Mouse (Mus musculus) liver, adult 2 months (tissue): Measurements from ENCODE around the gene Rrp12.

Experiments used
- CTCF ChIP-seq: fragments of 200-500 bp; IDR thresholded peaks from 2 replicates; pipeline ENCODE4 v1.5.1; 2011; ENCODE audit warnings: low read depth, low read length, control low read depth
- POLR2A ChIP-seq: fragments of 200-500 bp; IDR thresholded peaks from 2 replicates; pipeline ENCODE4 v1.6.1; 2011; ENCODE audit warnings: low read length, control low read depth; ENCODE audit not compliant: insufficient read depth; ENCODE audit errors: extremely low read depth

DNA sequence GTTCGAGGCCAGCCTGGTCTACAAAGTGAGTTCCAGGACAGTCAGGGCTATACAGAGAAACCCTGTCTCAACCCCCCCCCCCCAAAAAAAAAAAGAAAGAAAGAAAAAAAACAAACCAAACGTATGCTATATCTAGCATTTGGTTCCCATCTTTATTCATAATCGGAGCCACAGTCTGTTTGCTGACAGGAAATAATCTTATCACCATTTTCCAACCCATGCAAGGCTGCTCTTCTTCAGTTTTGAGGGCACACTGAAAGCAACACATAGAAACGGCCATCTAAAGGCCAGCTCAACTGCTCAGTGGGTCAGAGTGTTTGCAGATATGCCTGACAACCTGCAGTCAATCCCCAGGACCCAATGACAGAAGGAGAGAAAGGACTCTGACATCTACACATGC, 43.5 kb downstream of the Rrp12 start:
- no peak for TF ChIP-seq CTCF
- TF ChIP-seq POLR2A = no peak
